Mouse (Mus musculus): ENCODE measurements around the gene Bcl2l11.

DNA sequence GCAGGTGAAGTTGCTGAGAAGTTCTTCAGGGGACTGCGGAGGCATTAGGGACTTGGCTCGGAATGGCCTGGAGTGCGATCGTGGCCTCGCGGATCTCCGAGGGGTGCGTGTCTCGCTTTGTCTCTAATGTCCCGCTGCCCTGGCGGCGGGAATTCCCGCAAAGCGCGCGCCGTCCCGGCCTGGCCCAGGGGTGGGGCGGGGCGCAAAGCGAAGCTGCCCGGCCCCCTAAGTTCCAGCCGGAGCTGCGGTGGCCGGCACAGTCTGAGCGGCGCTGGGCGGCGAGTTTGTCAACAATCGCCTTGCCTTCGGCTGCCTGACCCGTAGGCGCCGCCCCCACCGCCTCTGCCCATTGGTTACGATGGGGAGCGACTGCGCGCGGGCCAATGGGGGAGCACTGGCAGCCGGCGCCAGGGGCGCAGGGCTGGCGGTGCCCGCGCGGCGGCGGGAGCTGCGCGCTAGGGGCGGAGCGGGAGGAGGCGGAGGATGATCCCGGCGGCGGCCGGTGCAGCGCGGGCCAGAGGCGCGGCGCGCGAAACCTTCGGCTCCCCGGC, 1.4 kb downstream of the Bcl2l11 start:
- TF ChIP-seq CTCF (IDR thresholded peaks at IDR 0.05; ENCODE audit: borderline replicate concordance, insufficient read depth, low read length) (no peak), POLR2A (IDR thresholded peaks at IDR 0.05; ENCODE audit: low read depth, low read length) (peak; percentile 42)

All from embryonic fibroblast, embryonic 13.5 days (primary cell).